14 mouse cellular contexts compared by ENCODE assay signal in the genomic region with DNA sequence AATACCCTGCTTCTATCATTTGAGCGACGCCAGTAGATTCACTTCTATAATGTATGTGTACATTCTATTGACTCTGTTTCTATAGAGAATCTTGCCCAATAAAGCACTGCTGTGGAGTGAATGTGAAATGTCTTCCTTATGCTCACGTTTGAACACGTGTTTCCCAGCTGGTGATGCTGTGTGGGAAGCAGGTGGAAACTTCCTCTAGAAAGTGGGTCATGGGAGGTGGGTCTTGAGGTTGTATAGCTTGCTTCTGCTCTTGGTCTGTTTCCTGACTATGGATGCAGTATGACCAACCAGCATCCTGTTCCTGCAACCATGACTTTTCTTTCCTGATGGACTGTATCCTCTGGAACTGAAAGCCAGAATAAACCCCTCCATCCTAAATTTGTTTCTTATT.
A peak's percentile ranks its signal among the peaks of the same experiment; 100 is the strongest.
DNase-seq lines count a peak whose midpoint lies in the region.
"Had no signal": no experiment of that assay in that cellular context is flagged by ENCODE, and none has a peak within 500 bp of the region (broad histone marks: within the 10 kb centered on the region; RNA-seq: fewer than 3 reads in every experiment).

No protein-coding gene starts in this region.

- intact Hi-C loops in gastrocnemius, postnatal 14 days (cut with DNase I; ENCODE audit: low total_unique reads), result no loop called here

- peak; percentile 22 for DNase-seq in heart, adult 11 months
- no peak for DNase-seq in heart, postnatal 4 days
- DNase-seq in thymus, postnatal 10 days (ENCODE audit: low spot score in 2 of 2), result peak; percentile 36 to 51
- no peak for DNase-seq in thymus, postnatal 25 days
- DNase-seq in gastrocnemius, postnatal 14 days, result no peak
- DNase-seq: adrenal gland, adult 8-10 months; adrenal gland, postnatal 14 days; adrenal gland, postnatal 36 days; B cell, adult 2 months; cerebellum, adult 11-12 months; cerebellum, adult 2 months; cerebellum, adult 9-10 months; cerebellum, postnatal 10 days; cerebellum, postnatal 25 days had no signal

Comparison
In these comparisons a context has a peak if more than half of its experiments do, and no peak if none do; other contexts are left out.
1. DNase-seq: peak in heart, adult 11 months (single experiment) and thymus, postnatal 10 days (2 of 2); none in heart, postnatal 4 days (single experiment), thymus, postnatal 25 days (single experiment) and gastrocnemius, postnatal 14 days (single experiment).